Mouse (Mus musculus) midbrain, embryonic 15.5 days (tissue): ENCODE results near the gene Olfr731. TPM values are rescaled to one million over a fixed set of nuclear protein-coding genes. Genes with fewer than 3 reads are reported as not detected.

Experiments
- ATAC-seq: fragments of 200-750 bp; cut with Nextera tagmentation; replicated peaks from 2 replicates; pipeline ENCODE4 v1.8.0; 2017; ENCODE audit warnings: moderate TSS enrichment
- H3K27ac ChIP-seq: fragments of 300-500 bp; sonication (generic); 2 replicates; pipeline ENCODE4 v1.5.1; 2015; ENCODE audit warnings: mild to moderate bottlenecking, inconsistent platforms
- H3K27me3 ChIP-seq: fragments of 300-500 bp; sonication (generic); replicated peaks from 2 replicates; pipeline ENCODE4 v1.6.1; 2015; ENCODE audit warnings: inconsistent platforms
- H3K36me3 ChIP-seq: fragments of 300-500 bp; sonication (generic); replicated peaks from 2 replicates; pipeline ENCODE4 v1.6.1; 2015; ENCODE audit warnings: inconsistent platforms
- H3K4me1 ChIP-seq: fragments of 300-500 bp; sonication (generic); 2 replicates; pipeline ENCODE4 v1.6.1; 2015; ENCODE audit warnings: inconsistent platforms
- H3K4me2 ChIP-seq: fragments of 300-500 bp; sonication (generic); 2 replicates; pipeline ENCODE4 v1.6.1; 2015; ENCODE audit warnings: inconsistent platforms, mild to moderate bottlenecking, moderate library complexity
- H3K4me3 ChIP-seq: fragments of 300-500 bp; sonication (generic); 2 replicates; pipeline ENCODE4 v1.5.1; 2015; ENCODE audit warnings: mild to moderate bottlenecking, inconsistent platforms
- H3K9ac ChIP-seq: fragments of 300-500 bp; sonication (generic); 2 replicates; pipeline ENCODE4 v1.6.1; 2015; ENCODE audit warnings: mild to moderate bottlenecking, inconsistent platforms
- H3K9me3 ChIP-seq: fragments of 300-500 bp; sonication (generic); 2 replicates; pipeline ENCODE4 v1.6.1; 2016; ENCODE audit warnings: inconsistent platforms
- WGBS: fragments of 180-500 bp; shearing (Covaris S2); methylation state at CpG from one replicate; pipeline ENCODE4 v1.1.7; 2015; ENCODE audit warnings: mixed read lengths; 5-methylcytosine and 5-hydroxymethylcytosine counted together
- polyA plus RNA-seq: library from polyadenylated mRNA; unstranded; fragments of >200 nt; fragmentation: Nextera tagmentation; extraction: Ambion mirVana; gene quantifications from 2 replicates; pipeline ENCODE4 v1.2.1, GENCODE M21; 2015

The Olfr731 gene
- polyA plus RNA-seq = not detected in 2 replicates

GRCm38 (mm10) chr14:50241766-50242165, at the start of gene Olfr731:
TSS of gene Olfr731 (minus strand) at chr14:50241866.
- no peak for ATAC-seq
- H3K4me2 ChIP-seq = no peak within 1 kb of the TSS
- H3K27ac ChIP-seq = no peak within 1 kb of the TSS
- H3K9me3 ChIP-seq = no peaks in the 10 kb centered on the region
- no peaks in the 10 kb centered on the region for H3K4me1 ChIP-seq
- H3K9ac ChIP-seq = no peak within 1 kb of the TSS
- H3K36me3 ChIP-seq = no peaks in the 10 kb centered on the region
- no peaks in the 10 kb centered on the region for H3K27me3 ChIP-seq
- WGBS = 86% methylated on average over 4 of the region's 4 CpGs
- no peak within 1 kb of the TSS for H3K4me3 ChIP-seq

- Histone ChIP-seq H3K4me1 (no peaks in the 10 kb centered on the region), H3K4me2 (no peak within 1 kb of the TSS), H3K4me3 (no peak within 1 kb of the TSS), H3K9me3 (no peaks in the 10 kb centered on the region), H3K36me3 (no peaks in the 10 kb centered on the region), H3K27ac (no peak within 1 kb of the TSS), H3K9ac (no peak within 1 kb of the TSS), H3K27me3 (no peaks in the 10 kb centered on the region)
- WGBS = 93% methylated on average over 1 of the region's 1 CpGs
- ATAC-seq = no peak
Measured at GRCm38 (mm10) chr14:50284106-50284505, 42.4 kb upstream of the Olfr731 start, which contains the start of gene Olfr732. TSS of gene Olfr732 (minus strand) at chr14:50284206.

GRCm38 (mm10) chr14:50188098-50188497, 53.6 kb downstream of the Olfr731 start, which contains the start of gene Olfr730:
TSS of gene Olfr730 (minus strand) at chr14:50188198.
- no peak within 1 kb of the TSS for H3K4me2 ChIP-seq
- H3K27me3 ChIP-seq = no peaks in the 10 kb centered on the region
- no peak for ATAC-seq
- 76% methylated on average over 1 of the region's 1 CpGs for WGBS
- H3K9ac ChIP-seq = no peak within 1 kb of the TSS
- no peaks in the 10 kb centered on the region for H3K4me1 ChIP-seq
- H3K9me3 ChIP-seq = no peaks in the 10 kb centered on the region
- no peak within 1 kb of the TSS for H3K27ac ChIP-seq
- H3K36me3 ChIP-seq = no peaks in the 10 kb centered on the region
- H3K4me3 ChIP-seq = no peak within 1 kb of the TSS

Other genes with a start within 250 kb of the Olfr731 start
- not detected in 2 replicates for gene Olfr725, start 201.5 kb downstream of the Olfr731 start, polyA plus RNA-seq
- not detected in 2 replicates for gene Olfr726, start 150.9 kb downstream of the Olfr731 start, polyA plus RNA-seq
- gene Olfr727, start 118.7 kb downstream of the Olfr731 start, polyA plus RNA-seq = not detected in 2 replicates
- gene Olfr728, start 99.2 kb downstream of the Olfr731 start, polyA plus RNA-seq = not detected in 2 replicates
- gene Olfr729, start 89.0 kb downstream of the Olfr731 start, polyA plus RNA-seq = not detected in 2 replicates
- not detected in 2 replicates for gene Olfr730, start 53.7 kb downstream of the Olfr731 start, polyA plus RNA-seq
- not detected in 2 replicates for gene Olfr732, start 42.3 kb upstream of the Olfr731 start, polyA plus RNA-seq
- gene Olfr733, start 59.7 kb upstream of the Olfr731 start, polyA plus RNA-seq = not detected in 2 replicates
- gene Olfr734, start 84.9 kb upstream of the Olfr731 start, polyA plus RNA-seq = not detected in 2 replicates
- not detected in 2 replicates for gene Olfr735, start 107.0 kb upstream of the Olfr731 start, polyA plus RNA-seq
- gene Tlr11, start 116.0 kb upstream of the Olfr731 start, polyA plus RNA-seq = not detected in 2 replicates
- gene Olfr736, start 139.3 kb upstream of the Olfr731 start, polyA plus RNA-seq = not detected in 2 replicates
- not detected in 2 replicates for gene Olfr738, start 165.7 kb upstream of the Olfr731 start, polyA plus RNA-seq
- not detected in 2 replicates for gene Olfr739, start 176.8 kb upstream of the Olfr731 start, polyA plus RNA-seq
- gene Olfr740, start 203.7 kb upstream of the Olfr731 start, polyA plus RNA-seq = not detected in 2 replicates
- not detected in 2 replicates for gene Olfr741, start 230.9 kb upstream of the Olfr731 start, polyA plus RNA-seq